In the genomic region with DNA sequence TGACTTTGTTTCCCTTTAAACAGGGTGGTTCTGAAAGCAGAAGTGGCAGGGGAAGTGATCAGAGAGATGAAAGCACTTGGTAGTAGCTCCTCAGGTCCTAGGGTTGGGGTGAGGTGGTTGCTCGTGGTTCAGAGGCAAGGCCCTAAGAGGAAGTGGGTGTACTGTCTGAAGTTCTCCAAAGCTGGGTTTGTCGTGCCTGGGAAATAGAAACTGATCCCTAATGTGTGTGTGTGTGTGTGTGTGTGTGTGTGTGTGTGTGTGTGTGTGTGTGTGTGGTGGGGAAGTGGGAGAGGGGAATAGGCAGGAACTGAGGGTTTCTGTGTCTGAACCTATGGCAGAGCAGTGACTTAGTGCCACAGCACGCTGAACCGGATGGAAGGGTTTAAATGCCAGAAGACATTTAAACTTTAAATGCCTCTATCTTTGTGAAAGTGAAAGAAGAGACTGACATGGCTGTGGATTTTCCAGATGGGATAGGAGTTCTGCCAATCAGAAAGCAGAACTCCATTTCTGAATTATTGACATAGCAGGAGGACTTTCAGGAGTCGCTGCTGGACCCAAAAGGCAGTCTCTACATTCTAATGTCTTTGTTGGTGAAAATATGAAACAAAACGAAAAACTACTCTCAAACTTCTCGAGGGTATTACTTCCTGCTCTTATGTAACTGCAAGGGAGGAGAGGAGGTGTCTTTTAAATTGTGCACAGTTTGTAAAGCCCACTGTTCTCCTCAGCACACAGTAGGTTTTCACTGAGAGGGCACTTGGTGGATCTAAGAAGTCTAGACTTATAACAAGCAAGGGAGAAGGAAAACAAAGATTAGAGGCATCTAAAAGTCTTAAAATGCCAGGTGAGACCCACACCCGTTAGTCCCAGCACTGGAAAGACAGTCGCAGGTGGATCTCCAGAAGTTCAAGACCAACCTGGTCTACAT, we compare ENCODE assay signal across 8 mouse cellular contexts. TPM values are rescaled to one million over a fixed set of nuclear protein-coding genes. Genes with fewer than 3 reads are reported as not detected.
DNase-seq lines count a peak whose midpoint lies in the region; ATAC-seq lines count a peak whose summit lies in the region.

No protein-coding gene starts in this region.

- H3K36me3 ChIP-seq in limb, embryonic 12.5 days: no peaks in the 10 kb centered on the region
- no peaks in the 10 kb centered on the region for H3K36me3 ChIP-seq in limb, embryonic 10.5 days
- H3K36me3 ChIP-seq in intestine, embryonic 16.5 days (ENCODE audit: control insufficient read depth, insufficient read depth, low read length): no peaks in the 10 kb centered on the region

- 0 out of 2 replicates have a peak, but pooled peaks cover 9% of the 10 kb centered on the region for H3K4me1 ChIP-seq in limb, embryonic 12.5 days (replicated peaks)
- peaks cover 16% of the 10 kb centered on the region for H3K4me1 ChIP-seq in limb, embryonic 10.5 days
- 0 out of 2 replicates have a peak, but pooled peaks cover 3% of the 10 kb centered on the region for H3K4me1 ChIP-seq in intestine, embryonic 16.5 days (ENCODE audit: control insufficient read depth, insufficient read depth, low read length)

- WGBS in limb, embryonic 12.5 days: 59% methylated on average over 9 of the region's 9 CpGs
- 66% methylated on average over 9 of the region's 9 CpGs for WGBS in limb, embryonic 10.5 days
- 56% methylated on average over 9 of the region's 9 CpGs for WGBS in intestine, embryonic 16.5 days

- 0 out of 2 replicates have a peak overlapping the region, but pooled peaks have one; percentile 28 for H3K4me2 ChIP-seq in limb, embryonic 12.5 days
- H3K4me2 ChIP-seq in intestine, embryonic 16.5 days (ENCODE audit: low read depth, low read length): no peak overlapping the region

- ATAC-seq in limb, embryonic 12.5 days (ENCODE audit: insufficient number of reproducible peaks, insufficient read depth, low FRiP score, low TSS enrichment, low read depth): no peak
- ATAC-seq in intestine, embryonic 16.5 days: no peak

- no peaks in the 10 kb centered on the region for H3K9me3 ChIP-seq in limb, embryonic 12.5 days
- no peaks in the 10 kb centered on the region for H3K9me3 ChIP-seq in limb, embryonic 10.5 days (replicated peaks)
- H3K9me3 ChIP-seq in intestine, embryonic 16.5 days (ENCODE audit: control insufficient read depth, low read length): no peaks in the 10 kb centered on the region

- DNase-seq in limb, embryonic 10.5 days (ENCODE audit: low spot score): no peak
- DNase-seq in lung, postnatal 36 days: peak; percentile 58
- peak; percentile 73 for DNase-seq in thymus, postnatal 14 days
- DNase-seq in layer of hippocampus, adult 11-12 months (ENCODE audit: low spot score): no peak
- no peak for DNase-seq in left cerebral cortex, adult 9 months (ENCODE audit: low spot score in 2 of 2)
- no peak for DNase-seq in embryo, embryonic 10.5 days (ENCODE audit: low spot score)

- no peak overlapping the region for H3K27ac ChIP-seq in limb, embryonic 12.5 days
- H3K27ac ChIP-seq in limb, embryonic 10.5 days: no peak overlapping the region
- H3K27ac ChIP-seq in intestine, embryonic 16.5 days (ENCODE audit: low read length): no peak overlapping the region

- no peak overlapping the region for H3K4me3 ChIP-seq in limb, embryonic 12.5 days (replicated peaks)
- H3K4me3 ChIP-seq in limb, embryonic 10.5 days: no peak overlapping the region
- H3K4me3 ChIP-seq in intestine, embryonic 16.5 days (ENCODE audit: low read length): peak overlapping the region; percentile 32; the same call in 1 of the 2 replicates

- H3K9ac ChIP-seq in limb, embryonic 12.5 days (replicated peaks): no peak overlapping the region
- H3K9ac ChIP-seq in intestine, embryonic 16.5 days (ENCODE audit: low read depth, low read length): no peak overlapping the region

- peaks cover 68% of the 10 kb centered on the region for H3K27me3 ChIP-seq in limb, embryonic 12.5 days
- H3K27me3 ChIP-seq in limb, embryonic 10.5 days (ENCODE audit: low read depth, poor library complexity, severe bottlenecking): peaks cover 80% of the 10 kb centered on the region
- peaks cover 28% of the 10 kb centered on the region for H3K27me3 ChIP-seq in intestine, embryonic 16.5 days (replicated peaks; ENCODE audit: control insufficient read depth, insufficient read depth, low read length)

RNA-seq across cellular contexts. Expression of a gene that starts 1.7 kb away (rescaled TPM):
- polyA plus RNA-seq in limb, embryonic 12.5 days (2016; fragmentation: Nextera tagmentation; extraction: Ambion mirVana): 0.41 and 0.58 TPM in 2 replicates
- polyA plus RNA-seq in limb, embryonic 10.5 days (2016; fragmentation: Nextera tagmentation; extraction: Ambion mirVana): 0.31 and 0.46 TPM in 2 replicates
- polyA plus RNA-seq in intestine, embryonic 16.5 days (2015; fragmentation: Nextera tagmentation; extraction: Ambion mirVana): 1.5 and 1.8 TPM in 2 replicates

RNA-seq across cellular contexts. Expression of a gene that starts 38.8 kb away (rescaled TPM):
- 18.7 and 19.0 TPM in 2 replicates for polyA plus RNA-seq in limb, embryonic 12.5 days (2016; fragmentation: Nextera tagmentation; extraction: Ambion mirVana)
- polyA plus RNA-seq in limb, embryonic 10.5 days (2016; fragmentation: Nextera tagmentation; extraction: Ambion mirVana): 10.1 and 15.1 TPM in 2 replicates
- 12.2 and 14.1 TPM in 2 replicates for polyA plus RNA-seq in intestine, embryonic 16.5 days (2015; fragmentation: Nextera tagmentation; extraction: Ambion mirVana)

RNA-seq across cellular contexts. Expression of a gene that starts 42.5 kb away (rescaled TPM):
- 11.5 and 12.4 TPM in 2 replicates for polyA plus RNA-seq in limb, embryonic 12.5 days (2016; fragmentation: Nextera tagmentation; extraction: Ambion mirVana)
- polyA plus RNA-seq in limb, embryonic 10.5 days (2016; fragmentation: Nextera tagmentation; extraction: Ambion mirVana): 0.73 and 1.4 TPM in 2 replicates
- polyA plus RNA-seq in intestine, embryonic 16.5 days (2015; fragmentation: Nextera tagmentation; extraction: Ambion mirVana): 2.3 and 2.6 TPM in 2 replicates

RNA-seq across cellular contexts. Expression of a gene that starts 44.7 kb away (rescaled TPM):
- polyA plus RNA-seq in limb, embryonic 12.5 days (2016; fragmentation: Nextera tagmentation; extraction: Ambion mirVana): 39.9 and 46.3 TPM in 2 replicates
- polyA plus RNA-seq in limb, embryonic 10.5 days (2016; fragmentation: Nextera tagmentation; extraction: Ambion mirVana): 54.6 and 55.3 TPM in 2 replicates
- polyA plus RNA-seq in intestine, embryonic 16.5 days (2015; fragmentation: Nextera tagmentation; extraction: Ambion mirVana): 25.8 and 31.2 TPM in 2 replicates

Comparison
In these comparisons a context has a peak if more than half of its experiments do, and no peak if none do; other contexts are left out.
1. DNase-seq: peak in lung, postnatal 36 days (single experiment) and thymus, postnatal 14 days (single experiment); none in limb, embryonic 10.5 days (single experiment), layer of hippocampus, adult 11-12 months (single experiment), left cerebral cortex, adult 9 months (0 of 2) and embryo, embryonic 10.5 days (single experiment).